Mouse (Mus musculus) liver, adult 2 months (tissue): ENCODE measurements around the gene Pnmal2.

Experiments used
- CTCF ChIP-seq: fragments of 200-500 bp; IDR thresholded peaks from 2 replicates; pipeline ENCODE4 v1.5.1; 2011; ENCODE audit warnings: low read depth, low read length, control low read depth
- POLR2A ChIP-seq: fragments of 200-500 bp; IDR thresholded peaks from 2 replicates; pipeline ENCODE4 v1.6.1; 2011; ENCODE audit warnings: low read length, control low read depth; ENCODE audit not compliant: insufficient read depth; ENCODE audit errors: extremely low read depth

DNA sequence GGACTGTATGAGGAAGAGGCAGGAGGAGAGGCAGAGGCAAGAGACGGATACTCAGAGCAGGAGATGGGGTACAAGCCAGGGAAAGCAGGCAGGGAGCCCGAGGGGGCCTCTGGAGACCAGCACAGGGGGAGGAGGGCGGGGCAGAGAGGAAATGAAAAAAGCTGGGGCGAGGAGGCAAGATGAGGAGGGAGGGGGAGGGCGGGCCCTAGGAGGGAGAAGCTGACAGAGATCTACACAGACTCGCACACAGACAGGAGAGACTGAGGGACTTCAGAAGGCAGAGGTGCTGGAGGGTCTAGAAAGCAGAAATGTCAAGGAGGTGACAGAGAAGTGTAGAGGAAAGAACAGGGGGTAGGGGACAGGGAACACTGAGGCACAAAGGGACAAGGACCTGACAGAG, 38.2 kb upstream of the Pnmal2 start, which contains the start of gene Ptgir:
- TF ChIP-seq POLR2A = no peak
- no peak for TF ChIP-seq CTCF
